Comparison of ENCODE assay signal across 11 mouse cellular contexts in genomic region chr13:117765487-117765886, GRCm38 (mm10).
DNase-seq lines count a peak whose midpoint lies in the region; ATAC-seq and TF ChIP-seq lines count a peak whose summit lies in the region.
"Had no signal": no experiment of that assay in that cellular context is flagged by ENCODE, and none has a peak within 500 bp of the region (broad histone marks: within the 10 kb centered on the region; RNA-seq: fewer than 3 reads in every experiment).

No protein-coding gene starts in this region.

- no peak overlapping the region for H3K9ac ChIP-seq in midbrain, postnatal 0 days (replicated peaks; ENCODE audit: low read length, poor library complexity, severe bottlenecking)
- no peak overlapping the region for H3K9ac ChIP-seq in midbrain, embryonic 13.5 days (replicated peaks)
- H3K9ac ChIP-seq in liver, postnatal 0 days (replicated peaks): no peak overlapping the region
- H3K9ac ChIP-seq: lung, embryonic 14.5 days had no signal

- DNase-seq in midbrain, postnatal 0 days (ENCODE audit: low spot score): peak; percentile 80
- peak; percentile 21 to 26 for DNase-seq in left cerebral cortex, adult 18-20 months (ENCODE audit: low spot score in 2 of 2)
- DNase-seq in liver, postnatal 0 days: no peak
- no peak for DNase-seq in kidney, postnatal 36 days
- DNase-seq: gastrocnemius, postnatal 36 days; heart, postnatal 36 days; lung, embryonic 14.5 days had no signal

- no peak for TF ChIP-seq CTCF in midbrain, postnatal 0 days (IDR thresholded peaks at IDR 0.05)
- no peak for TF ChIP-seq CTCF in liver, postnatal 0 days (IDR thresholded peaks at IDR 0.05; ENCODE audit: low read depth)

- no peaks in the 10 kb centered on the region for H3K27me3 ChIP-seq in midbrain, postnatal 0 days (ENCODE audit: insufficient read depth, low read length)
- H3K27me3 ChIP-seq in midbrain, embryonic 13.5 days: no peaks in the 10 kb centered on the region
- no peaks in the 10 kb centered on the region for H3K27me3 ChIP-seq in liver, postnatal 0 days (ENCODE audit: insufficient read depth, low read length)
- H3K27me3 ChIP-seq: CH12.LX had no signal

- no peak overlapping the region for H3K4me2 ChIP-seq in midbrain, postnatal 0 days (ENCODE audit: low read depth, low read length, poor library complexity, severe bottlenecking)
- H3K4me2 ChIP-seq in midbrain, embryonic 13.5 days (replicated peaks): no peak overlapping the region
- no peak overlapping the region for H3K4me2 ChIP-seq in liver, postnatal 0 days (ENCODE audit: low read depth, low read length)
- H3K4me2 ChIP-seq: lung, embryonic 14.5 days had no signal

- H3K9me3 ChIP-seq in midbrain, postnatal 0 days (ENCODE audit: low read length): no peaks in the 10 kb centered on the region
- no peaks in the 10 kb centered on the region for H3K9me3 ChIP-seq in midbrain, embryonic 13.5 days
- no peaks in the 10 kb centered on the region for H3K9me3 ChIP-seq in liver, postnatal 0 days (ENCODE audit: low read length)

- no peaks in the 10 kb centered on the region for H3K36me3 ChIP-seq in midbrain, postnatal 0 days (ENCODE audit: insufficient read depth, low read length)
- no peaks in the 10 kb centered on the region for H3K36me3 ChIP-seq in midbrain, embryonic 13.5 days
- H3K36me3 ChIP-seq in liver, postnatal 0 days (replicated peaks; ENCODE audit: insufficient read depth, low read length): no peaks in the 10 kb centered on the region

- TF ChIP-seq EP300 in liver, postnatal 0 days (IDR thresholded peaks at IDR 0.05; ENCODE audit: low read depth): no peak

- ATAC-seq in midbrain, postnatal 0 days (ENCODE audit: low FRiP score): no peak; the same call in 1 of the 2 replicates
- no peak for ATAC-seq in midbrain, embryonic 13.5 days
- peak; percentile 99 for ATAC-seq in frontal cortex, adult (ENCODE audit: low TSS enrichment)
- ATAC-seq in liver, postnatal 0 days: no peak
- ATAC-seq in erythroid progenitor cell, adult 5-6 weeks (replicated peaks; ENCODE audit: low FRiP score, poor library complexity, severe bottlenecking): no peak

- no peak overlapping the region for H3K27ac ChIP-seq in midbrain, postnatal 0 days (ENCODE audit: low read depth, low read length)
- no peak overlapping the region for H3K27ac ChIP-seq in midbrain, embryonic 13.5 days
- no peak overlapping the region for H3K27ac ChIP-seq in liver, postnatal 0 days (ENCODE audit: low read depth)

- H3K4me3 ChIP-seq in midbrain, postnatal 0 days (ENCODE audit: low read depth, low read length): no peak overlapping the region
- no peak overlapping the region for H3K4me3 ChIP-seq in midbrain, embryonic 13.5 days (replicated peaks)
- H3K4me3 ChIP-seq in liver, postnatal 0 days (ENCODE audit: low read depth, low read length): no peak overlapping the region

- no peaks in the 10 kb centered on the region for H3K4me1 ChIP-seq in midbrain, postnatal 0 days (ENCODE audit: insufficient read depth, low read length)
- H3K4me1 ChIP-seq in midbrain, embryonic 13.5 days (replicated peaks): no peaks in the 10 kb centered on the region
- H3K4me1 ChIP-seq in liver, postnatal 0 days (ENCODE audit: insufficient read depth): no peaks in the 10 kb centered on the region

- 74% methylated on average over 6 of the region's 6 CpGs for WGBS in midbrain, postnatal 0 days
- WGBS in midbrain, embryonic 13.5 days: 68% methylated on average over 6 of the region's 6 CpGs
- 71% methylated on average over 6 of the region's 6 CpGs for WGBS in liver, postnatal 0 days (ENCODE audit: insufficient replicate concordance)

Comparison
In these comparisons a context has a peak if more than half of its experiments do, and no peak if none do; other contexts are left out.
1. DNase-seq: peak in midbrain, postnatal 0 days (single experiment) and left cerebral cortex, adult 18-20 months (2 of 2); none in liver, postnatal 0 days (single experiment) and kidney, postnatal 36 days (0 of 2).